Mouse (Mus musculus) T-helper 17 cell (primary cell): ENCODE measurements at regions not wholly inside any gene's neighbourhood (a gene's known extent, or its start where the extent isn't known, plus 50 kb on each side); places are given as distances from the start of the nearest gene placed in this dataset.
"Not testable (repeated sequence)": the region's sequence is repeated elsewhere in the genome, so short reads cannot be mapped to it uniquely, and the experiment has no call there.

ENCODE experiments used
- in situ Hi-C, 2 experiments: fragments of 300-600 bp; cut with MboI, MseI; formaldehyde crosslinking; loops; 1 replicate in 1 of 2; 2 replicates in 1 of 2; pipeline ENCODE4 v1.15.1; 2025; ENCODE audit warnings: high pct_unique_total_duplicates in 2 of 2

- in situ Hi-C loops: loop anchor here in 1 of 2 experiments (25.0 kb wide), 1 partner anchor 100 kb away; no protein-coding TSS in a partner anchor
Measured at GRCm38 (mm10) chr11:16637679-16638078, 114.3 kb upstream of the Egfr start.

DNA sequence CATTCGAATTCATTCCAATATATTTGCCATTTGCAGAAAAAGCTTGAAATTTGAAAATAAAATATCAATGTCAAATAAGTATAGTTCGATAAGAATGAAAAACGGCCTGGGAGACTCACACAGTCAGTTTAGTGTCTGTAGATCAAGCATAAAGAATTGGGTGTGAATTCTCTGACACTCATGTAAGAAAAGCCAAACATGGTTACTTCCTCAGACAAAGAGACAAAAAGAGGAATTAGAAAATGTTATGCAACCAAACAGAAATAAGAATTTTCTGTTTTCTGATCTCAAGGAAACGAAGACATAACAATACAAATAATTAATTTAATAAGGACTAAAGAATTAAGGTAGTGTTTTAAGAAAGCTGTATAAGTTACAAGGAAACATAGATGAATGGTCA is 113.7 kb upstream of the Egfr start:
- in situ Hi-C loops: loop anchor here in 1 of 2 experiments (25.0 kb wide), 1 partner anchor 99 kb away; no protein-coding TSS in a partner anchor

- in situ Hi-C loops: loop anchor here in 1 of 2 experiments (25.0 kb wide), 1 partner anchor 88 kb away; no protein-coding TSS in a partner anchor
Measured at GRCm38 (mm10) chr11:16649599-16649998, 102.4 kb upstream of the Egfr start.

GRCm38 (mm10) chr11:16663806-16664205 is 88.2 kb upstream of the Egfr start:
- in situ Hi-C loops: no loop called here

DNA sequence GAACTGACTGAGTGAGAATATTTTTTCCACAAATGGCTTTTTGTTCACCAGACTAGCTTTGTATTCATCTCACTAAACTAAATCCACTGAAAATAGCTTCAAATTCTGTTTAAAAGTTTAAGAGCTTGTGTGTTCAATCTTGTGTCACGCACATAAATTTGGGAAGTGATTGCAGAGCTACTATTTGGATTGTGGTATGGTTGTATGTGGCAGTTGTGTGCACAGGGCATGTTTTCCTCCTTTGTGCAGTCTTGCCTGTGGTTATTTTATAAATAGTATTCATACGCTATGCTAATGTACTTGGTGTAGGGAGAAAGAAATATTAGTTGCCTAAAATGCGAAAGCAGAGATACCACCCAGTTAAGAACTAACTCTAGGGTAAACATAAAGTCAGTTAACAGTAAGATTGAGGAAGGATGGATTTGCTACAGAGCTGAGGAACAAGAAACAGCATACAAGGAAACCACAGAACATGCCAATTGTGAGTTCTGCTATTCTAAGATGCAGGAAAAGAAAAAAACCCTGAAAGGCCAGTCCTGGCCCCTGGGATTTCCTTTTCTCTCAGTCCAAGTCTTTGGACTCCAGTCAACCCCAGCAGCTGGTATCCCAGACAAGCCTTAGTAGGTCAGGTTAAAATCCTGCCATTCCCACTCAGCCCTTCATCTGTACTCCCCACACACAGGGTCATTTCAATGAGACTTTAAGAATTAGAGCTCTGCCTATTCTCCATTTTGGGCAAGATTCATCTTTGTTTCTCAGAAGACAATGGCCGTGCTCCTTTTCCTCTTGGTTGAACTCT is 82.4 kb upstream of the Egfr start:
- in situ Hi-C loops: no loop called here

DNA sequence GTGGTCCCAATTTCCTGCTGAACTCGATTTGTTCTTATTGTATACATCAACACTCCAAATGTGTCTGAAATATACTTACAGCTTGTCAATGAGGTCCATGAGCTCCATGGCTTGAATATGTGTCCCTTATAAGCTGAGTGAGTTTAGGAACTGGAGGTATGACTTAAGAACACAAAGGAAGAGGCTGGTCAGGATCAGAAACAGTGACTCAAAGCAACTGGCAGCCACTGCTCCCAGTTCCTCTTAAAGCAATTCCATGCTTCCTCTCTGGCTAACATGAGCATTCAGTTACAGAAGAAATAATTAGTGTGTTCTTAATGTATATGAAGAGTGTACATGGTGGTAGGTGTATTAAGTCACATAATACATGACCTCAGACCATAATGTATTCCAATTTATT is 81.7 kb upstream of the Egfr start:
- in situ Hi-C loops: no loop called here

- in situ Hi-C loops: not testable (repeated sequence)
Measured at GRCm38 (mm10) chr11:16675951-16676350, 76.1 kb upstream of the Egfr start.

- in situ Hi-C loops: no loop called here
Measured at GRCm38 (mm10) chr11:16683538-16683937, 68.5 kb upstream of the Egfr start.

GRCm38 (mm10) chr11:16695596-16695995 is 56.4 kb upstream of the Egfr start:
- in situ Hi-C loops: no loop called here

DNA sequence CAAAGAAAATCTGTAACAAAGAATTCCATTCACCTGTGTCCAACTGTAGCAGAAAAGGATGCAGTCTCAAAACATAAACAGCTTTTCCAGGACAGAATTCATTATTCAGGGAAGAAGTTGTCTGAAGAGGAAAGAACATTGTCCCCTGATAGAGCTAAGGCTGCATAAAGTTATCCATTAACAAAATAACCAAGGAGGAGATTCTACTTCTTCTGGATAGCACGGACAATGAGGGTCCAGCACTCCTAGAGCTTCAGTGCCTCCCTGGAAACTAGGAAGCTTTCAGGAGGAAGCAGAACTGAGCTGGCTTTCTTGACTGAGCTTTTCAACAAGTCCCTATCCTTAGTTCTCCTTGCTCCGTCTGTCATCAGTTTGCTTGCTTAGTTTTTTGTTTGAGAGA is 55.2 kb upstream of the Egfr start:
- in situ Hi-C loops: no loop called here

DNA sequence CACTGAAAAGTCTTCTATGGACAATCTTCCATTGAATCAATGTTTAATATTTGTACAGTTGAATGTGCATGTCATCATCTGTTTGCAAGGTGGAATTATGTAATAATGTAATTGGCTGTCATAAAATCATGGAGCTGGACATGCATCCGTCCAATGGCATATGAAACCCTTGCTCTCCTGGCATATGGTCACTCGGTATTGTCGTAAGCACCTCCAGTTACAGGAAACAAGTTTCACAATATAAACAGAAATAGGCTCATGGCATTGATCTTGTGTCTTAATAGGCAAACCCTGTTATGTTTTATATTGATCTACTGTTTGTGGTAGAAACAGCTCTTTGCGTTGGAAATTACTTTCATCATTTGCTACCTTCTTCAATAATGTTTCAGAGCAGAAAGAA is 50.2 kb upstream of the Egfr start:
- in situ Hi-C loops: no loop called here
